Mouse (Mus musculus) megakaryocyte, embryonic 14.5 days (primary cell): ENCODE measurements around the gene Fam129c.

ENCODE experiments used
- FLI1 ChIP-seq: IDR thresholded peaks from 2 replicates; pipeline ENCODE4 v1.6.1; 2012; ENCODE audit warnings: low read length, inconsistent platforms, mixed read lengths
- GATA1 ChIP-seq: IDR thresholded peaks from 3 replicates; pipeline ENCODE4 v1.6.1; 2012; ENCODE audit warnings: mixed read lengths, low read length, inconsistent platforms, borderline replicate concordance

DNA sequence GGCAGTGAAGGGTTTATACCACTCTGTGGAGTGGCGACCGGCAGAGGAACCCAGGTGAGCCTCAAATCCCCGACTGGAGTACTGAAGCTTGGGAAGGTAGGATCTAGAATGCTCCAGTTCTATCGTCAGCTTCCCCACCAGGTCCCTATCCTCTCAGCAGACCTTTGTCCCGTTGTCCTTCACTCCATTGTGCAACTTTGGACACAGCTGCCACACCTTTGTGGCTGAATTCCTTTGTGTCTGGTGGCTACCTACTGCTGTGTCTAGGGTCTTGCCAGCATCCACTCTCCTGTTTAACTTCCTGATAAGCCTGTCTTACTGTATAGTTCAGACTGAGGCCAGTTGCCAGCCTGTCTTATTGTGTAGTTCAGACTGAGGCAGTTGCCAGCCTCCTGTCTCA, 14.7 kb downstream of the Fam129c start:
- TF ChIP-seq GATA1 (no peak), FLI1 (no peak)
